Mouse (Mus musculus): ENCODE measurements at regions not wholly inside any gene's neighbourhood (a gene's known extent, or its start where the extent isn't known, plus 50 kb on each side); places are given as distances from the start of the nearest gene placed in this dataset.

GRCm38 (mm10) chr14:58868176-58868949 lies 274.3 kb downstream of the 1700129C05Rik start:
- no peak overlapping the region for H3K4me3 ChIP-seq (ENCODE audit: control insufficient read depth in 1 of 2, insufficient read depth in 1 of 2, low read depth in 2 of 2, low read length in 2 of 2)
- no peaks in the 10 kb centered on the region for H3K9me3 ChIP-seq (replicated peaks; ENCODE audit: insufficient read depth, low read length)
- H3K9ac ChIP-seq (ENCODE audit: control insufficient read depth, low read depth, low read length, poor library complexity, severe bottlenecking): no peak overlapping the region
- no peaks in the 10 kb centered on the region for H3K79me2 ChIP-seq (ENCODE audit: control insufficient read depth, insufficient read depth, low read length, poor library complexity)
- H3K27me3 ChIP-seq (ENCODE audit: control insufficient read depth in 1 of 2, insufficient read depth in 2 of 2, low read length in 2 of 2): no peaks in the 10 kb centered on the region
- no peak for DNase-seq (ENCODE audit: low read depth, low spot score)
- no peak overlapping the region for H3K27ac ChIP-seq (ENCODE audit: control insufficient read depth, low read depth, low read length)
- no peak for TF ChIP-seq MAZ (IDR thresholded peaks at IDR 0.05; ENCODE audit: low read depth, low read length)
- TF ChIP-seq MYB (IDR thresholded peaks at IDR 0.05; ENCODE audit: low read depth, low read length): no peak
- TF ChIP-seq TBP (IDR thresholded peaks at IDR 0.05; ENCODE audit: low read depth, low read length): no peak
- no peak for TF ChIP-seq E2F4 (IDR thresholded peaks at IDR 0.05; ENCODE audit: borderline replicate concordance, low read depth, low read length)
- no peak for TF ChIP-seq CHD2 (IDR thresholded peaks at IDR 0.05; ENCODE audit: low read length)
- TF ChIP-seq ZNF384 (IDR thresholded peaks at IDR 0.05; ENCODE audit: low read depth, low read length): no peak
- no peak for TF ChIP-seq ETS1 (IDR thresholded peaks at IDR 0.05; ENCODE audit: low read depth, low read length)
- no peak for TF ChIP-seq RAD21 (IDR thresholded peaks at IDR 0.05; ENCODE audit: low read depth, low read length)
- no peak for TF ChIP-seq HCFC1 (IDR thresholded peaks at IDR 0.05; ENCODE audit: low read depth, low read length)
- no peak for TF ChIP-seq MYC (IDR thresholded peaks at IDR 0.05; ENCODE audit: low read depth, low read length)
- TF ChIP-seq GATA1 (IDR thresholded peaks at IDR 0.05; ENCODE audit: low read depth, low read length): no peak
- no peak for TF ChIP-seq BHLHE40 (IDR thresholded peaks at IDR 0.05; ENCODE audit: borderline replicate concordance, low read depth, low read length)
- TF ChIP-seq POLR2A (IDR thresholded peaks at IDR 0.05; ENCODE audit: control insufficient read depth in 1 of 2, insufficient read depth in 1 of 2, low read depth in 1 of 2, low read length in 2 of 2, poor library complexity in 1 of 2): no peak
- TF ChIP-seq MXI1 (IDR thresholded peaks at IDR 0.05; ENCODE audit: low read depth, low read length): no peak
- no peak for TF ChIP-seq RCOR1 (IDR thresholded peaks at IDR 0.05; ENCODE audit: low read depth, low read length)
- TF ChIP-seq TAL1 (IDR thresholded peaks at IDR 0.05; ENCODE audit: low read length): no peak
- no peak for TF ChIP-seq POLR2AphosphoS2 (IDR thresholded peaks at IDR 0.05; ENCODE audit: low read length)
- no peak for TF ChIP-seq UBTF (IDR thresholded peaks at IDR 0.05; ENCODE audit: borderline replicate concordance, insufficient read depth, low read depth, low read length)
- no peak for TF ChIP-seq CTCF (IDR thresholded peaks at IDR 0.05 in 2 of 3, conservative IDR thresholded peaks at IDR 0.05 in 1 of 3; ENCODE audit: control insufficient read depth in 1 of 3, insufficient read depth in 1 of 3, low read depth in 2 of 3, low read length in 3 of 3, poor library complexity in 1 of 3, severe bottlenecking in 1 of 3)
- H3K36me3 ChIP-seq (ENCODE audit: control insufficient read depth in 1 of 2, insufficient read depth in 2 of 2, low read length in 2 of 2): no peaks in the 10 kb centered on the region
- H3K4me1 ChIP-seq (ENCODE audit: control insufficient read depth in 1 of 2, insufficient read depth in 2 of 2, low read length in 2 of 2): no peaks in the 10 kb centered on the region

- TF ChIP-seq JUND (IDR thresholded peaks at IDR 0.05; ENCODE audit: low read depth, low read length) (no peak), UBTF (IDR thresholded peaks at IDR 0.05; ENCODE audit: borderline replicate concordance, insufficient read depth, low read depth, low read length) (no peak), TAL1 (IDR thresholded peaks at IDR 0.05; ENCODE audit: low read length) (no peak), KAT2A (conservative IDR thresholded peaks at IDR 0.05; ENCODE audit: low read depth, low read length) (no peak), EP300 (IDR thresholded peaks at IDR 0.05; ENCODE audit: low read depth in 1 of 2, low read length in 2 of 2) (no peak), ZKSCAN1 (IDR thresholded peaks at IDR 0.05; ENCODE audit: low read depth, low read length) (no peak), GATA1 (IDR thresholded peaks at IDR 0.05; ENCODE audit: low read depth, low read length) (no peak), ZNF384 (IDR thresholded peaks at IDR 0.05; ENCODE audit: low read depth, low read length) (no peak), NRF1 (IDR thresholded peaks at IDR 0.05; ENCODE audit: insufficient read depth, low read depth, low read length, poor library complexity, severe bottlenecking) (no peak), MAFK (IDR thresholded peaks at IDR 0.05; ENCODE audit: borderline replicate concordance, low read depth, low read length) (no peak), CHD1 (IDR thresholded peaks at IDR 0.05; ENCODE audit: low read depth, low read length) (no peak), MAZ (IDR thresholded peaks at IDR 0.05; ENCODE audit: low read depth, low read length) (no peak), ELF1 (IDR thresholded peaks at IDR 0.05; ENCODE audit: low read depth, low read length) (no peak), MXI1 (IDR thresholded peaks at IDR 0.05; ENCODE audit: low read depth, low read length) (no peak), MYC (IDR thresholded peaks at IDR 0.05; ENCODE audit: low read depth, low read length) (no peak), MAX (IDR thresholded peaks at IDR 0.05; ENCODE audit: low read length) (no peak)
- no peak for DNase-seq (ENCODE audit: low read depth, low spot score)
Measured at GRCm38 (mm10) chr14:58867396-58868107, 275.1 kb downstream of the 1700129C05Rik start.

More at GRCm38 (mm10) chr14:58867396-58868107, 275.1 kb downstream of the 1700129C05Rik start:
- H3K4me3 ChIP-seq (ENCODE audit: control insufficient read depth in 1 of 2, insufficient read depth in 1 of 2, low read depth in 2 of 2, low read length in 2 of 2): no peak overlapping the region
- H3K9ac ChIP-seq (ENCODE audit: control insufficient read depth, low read depth, low read length, poor library complexity, severe bottlenecking): no peak overlapping the region
- no peaks in the 10 kb centered on the region for H3K4me1 ChIP-seq (ENCODE audit: control insufficient read depth in 1 of 2, insufficient read depth in 2 of 2, low read length in 2 of 2)
- no peaks in the 10 kb centered on the region for H3K9me3 ChIP-seq (replicated peaks; ENCODE audit: insufficient read depth, low read length)
- no peaks in the 10 kb centered on the region for H3K79me2 ChIP-seq (ENCODE audit: control insufficient read depth, insufficient read depth, low read length, poor library complexity)
- no peaks in the 10 kb centered on the region for H3K27me3 ChIP-seq (ENCODE audit: control insufficient read depth in 1 of 2, insufficient read depth in 2 of 2, low read length in 2 of 2)
- H3K27ac ChIP-seq (ENCODE audit: control insufficient read depth, low read depth, low read length): no peak overlapping the region
- no peaks in the 10 kb centered on the region for H3K36me3 ChIP-seq (ENCODE audit: control insufficient read depth in 1 of 2, insufficient read depth in 2 of 2, low read length in 2 of 2)

Measured in MEL (cell line).